Mouse (Mus musculus) liver, postnatal 0 days (tissue): ENCODE data around the gene Spaca9.

ENCODE experiments used
- CTCF ChIP-seq: sonication (generic); IDR thresholded peaks from 2 replicates; pipeline ENCODE4 v1.5.1; 2016; ENCODE audit warnings: antibody characterized with exemption, low read depth
- EP300 ChIP-seq: IDR thresholded peaks from 2 replicates; pipeline ENCODE4 v1.6.1; 2016; ENCODE audit warnings: antibody characterized with exemption, low read depth, mild to moderate bottlenecking

- no peak for TF ChIP-seq CTCF
- 0 out of 2 replicates have a peak, but pooled peaks have one; percentile 28 for TF ChIP-seq EP300
Measured at GRCm38 (mm10) chr2:28662891-28663290, 36.6 kb downstream of the Spaca9 start.
